Mouse (Mus musculus): ENCODE data around the gene Tram2. TPM values are rescaled to one million over a fixed set of nuclear protein-coding genes. Genes with fewer than 3 reads are reported as not detected.

Tram2 gene
- total RNA-seq (2012; rRNA removed) = 0.54 and 0.95 TPM in 2 replicates
- polyA plus RNA-seq (2012; ENCODE audit: insufficient read depth in 1 of 2, insufficient read length in 2 of 2, low read depth in 1 of 2, low replicate concordance in 2 of 2, missing spikeins in 1 of 2) = 1 to 10 TPM in 1 of 2 experiments, not detected in 1; 2.9 TPM

DNA sequence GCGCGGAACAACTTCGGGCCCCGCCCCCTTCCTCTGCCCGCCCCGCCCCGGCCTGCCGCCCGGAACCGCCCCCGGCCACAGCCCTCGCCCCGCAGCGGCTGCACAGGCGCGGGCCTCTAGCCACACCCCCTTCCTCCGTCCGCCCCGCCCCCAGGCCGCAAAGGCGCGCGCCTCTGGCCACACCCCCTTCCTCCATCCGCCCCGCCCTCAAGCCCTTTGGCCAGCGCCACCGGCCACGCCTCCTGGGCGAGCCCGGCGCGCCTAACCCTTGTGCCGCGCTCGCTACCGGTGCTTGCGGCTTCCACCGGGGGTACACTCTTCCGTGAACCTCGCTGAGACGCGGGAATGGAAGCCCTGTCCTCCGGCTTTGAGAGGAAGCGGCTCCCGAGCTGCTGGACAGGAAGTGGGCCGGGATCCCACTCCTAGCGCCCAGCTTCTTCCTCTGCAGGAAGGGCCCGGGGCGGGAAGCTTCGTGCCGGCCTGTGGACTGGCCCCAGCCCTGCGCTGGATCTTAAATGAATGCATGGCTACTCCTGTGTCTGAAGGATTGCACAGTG lies at the start of gene Tram2:
Tram2 (minus strand) TSS at position 13 of the 557 bp plus-strand sequence.
- H3K36me3 ChIP-seq (ENCODE audit: control insufficient read depth in 1 of 2, insufficient read depth in 2 of 2, low read length in 2 of 2) = no peaks in the 10 kb centered on the region
- H3K27me3 ChIP-seq (ENCODE audit: control insufficient read depth in 1 of 2, insufficient read depth in 2 of 2, low read length in 2 of 2) = 0 out of 4 replicates have a peak, but pooled peaks cover 0 to 1% of the 10 kb centered on the region in 2 experiments
- no peaks in the 10 kb centered on the region for H3K9me3 ChIP-seq (replicated peaks; ENCODE audit: insufficient read depth, low read length)
- H3K4me3 ChIP-seq (ENCODE audit: control insufficient read depth in 1 of 2, insufficient read depth in 1 of 2, low read depth in 2 of 2, low read length in 2 of 2) = peak within 1 kb of the TSS; percentile 75 to 79
- TF ChIP-seq POLR2AphosphoS2 (IDR thresholded peaks at IDR 0.05; ENCODE audit: low read length) (peak; percentile 29; the same call in 1 of the 2 replicates), POLR2A (IDR thresholded peaks at IDR 0.05; ENCODE audit: control insufficient read depth in 1 of 2, insufficient read depth in 1 of 2, low read depth in 1 of 2, low read length in 2 of 2, poor library complexity in 1 of 2) (peak; percentile 79 to 82), MAZ (IDR thresholded peaks at IDR 0.05; ENCODE audit: low read depth, low read length) (no peak), ZMIZ1 (IDR thresholded peaks at IDR 0.05; ENCODE audit: low read depth, low read length) (no peak), NELFE (IDR thresholded peaks at IDR 0.05; ENCODE audit: low read depth, low read length) (peak; percentile 67), ETS1 (IDR thresholded peaks at IDR 0.05; ENCODE audit: low read depth, low read length) (no peak), POLR2AphosphoS5 (IDR thresholded peaks at IDR 0.05; ENCODE audit: borderline replicate concordance, low read depth, low read length) (no peak), NRF1 (IDR thresholded peaks at IDR 0.05; ENCODE audit: insufficient read depth, low read depth, low read length, poor library complexity, severe bottlenecking) (peak; percentile 64)
- peaks cover 0 to 7% of the 10 kb centered on the region in 2 experiments; a peak in 2 of 4 replicates for H3K4me1 ChIP-seq (ENCODE audit: control insufficient read depth in 1 of 2, insufficient read depth in 2 of 2, low read length in 2 of 2)
- H3K9ac ChIP-seq (ENCODE audit: control insufficient read depth, low read depth, low read length, poor library complexity, severe bottlenecking) = peak within 1 kb of the TSS; percentile 97
- H3K27ac ChIP-seq (ENCODE audit: control insufficient read depth, low read depth, low read length) = peak within 1 kb of the TSS; percentile 30
- peak; percentile 88 for DNase-seq (ENCODE audit: low read depth, low spot score)
- H3K79me2 ChIP-seq (ENCODE audit: control insufficient read depth, insufficient read depth, low read length, poor library complexity) = peaks cover 3% of the 10 kb centered on the region; the same call in 1 of the 2 replicates

- Histone ChIP-seq H3K27ac (ENCODE audit: control insufficient read depth, low read depth, low read length) (no peak overlapping the region), H3K79me2 (ENCODE audit: control insufficient read depth, insufficient read depth, low read length, poor library complexity) (no peaks in the 10 kb centered on the region), H3K36me3 (ENCODE audit: control insufficient read depth in 1 of 2, insufficient read depth in 2 of 2, low read length in 2 of 2) (no peaks in the 10 kb centered on the region), H3K27me3 (ENCODE audit: control insufficient read depth in 1 of 2, insufficient read depth in 2 of 2, low read length in 2 of 2) (peaks cover 0 to 1% of the 10 kb centered on the region in 2 experiments; a peak in 1 of 4 replicates), H3K4me3 (ENCODE audit: control insufficient read depth in 1 of 2, insufficient read depth in 1 of 2, low read depth in 2 of 2, low read length in 2 of 2) (no peak overlapping the region), H3K9ac (ENCODE audit: control insufficient read depth, low read depth, low read length, poor library complexity, severe bottlenecking) (no peak overlapping the region), H3K4me1 (ENCODE audit: control insufficient read depth in 1 of 2, insufficient read depth in 2 of 2, low read length in 2 of 2) (no peaks in the 10 kb centered on the region), H3K9me3 (replicated peaks; ENCODE audit: insufficient read depth, low read length) (no peaks in the 10 kb centered on the region)
- DNase-seq (ENCODE audit: low read depth, low spot score) = no peak
- TF ChIP-seq USF2 (IDR thresholded peaks at IDR 0.05; ENCODE audit: borderline replicate concordance in 1 of 2, insufficient read depth in 1 of 2, low read depth in 1 of 2, low read length in 2 of 2) (no peak), RCOR1 (IDR thresholded peaks at IDR 0.05; ENCODE audit: low read depth, low read length) (no peak)
Observed at GRCm38 (mm10) chr1:21124713-21125336, 45.8 kb upstream of the Tram2 start.

- TF ChIP-seq POLR2AphosphoS2 (IDR thresholded peaks at IDR 0.05; ENCODE audit: low read length) (no peak), BHLHE40 (IDR thresholded peaks at IDR 0.05; ENCODE audit: borderline replicate concordance, low read depth, low read length) (no peak), ZNF384 (IDR thresholded peaks at IDR 0.05; ENCODE audit: low read depth, low read length) (no peak), ELF1 (IDR thresholded peaks at IDR 0.05; ENCODE audit: low read depth, low read length) (no peak)
Observed at GRCm38 (mm10) chr1:21103784-21104183, 24.8 kb upstream of the Tram2 start.

More at GRCm38 (mm10) chr1:21103784-21104183, 24.8 kb upstream of the Tram2 start:
- Histone ChIP-seq H3K9me3 (replicated peaks; ENCODE audit: insufficient read depth, low read length) (no peaks in the 10 kb centered on the region), H3K79me2 (ENCODE audit: control insufficient read depth, insufficient read depth, low read length, poor library complexity) (no peaks in the 10 kb centered on the region), H3K9ac (ENCODE audit: control insufficient read depth, low read depth, low read length, poor library complexity, severe bottlenecking) (no peak overlapping the region), H3K27me3 (ENCODE audit: control insufficient read depth in 1 of 2, insufficient read depth in 2 of 2, low read length in 2 of 2) (peaks cover 0 to 2% of the 10 kb centered on the region in 2 experiments; a peak in 3 of 4 replicates), H3K4me3 (ENCODE audit: control insufficient read depth in 1 of 2, insufficient read depth in 1 of 2, low read depth in 2 of 2, low read length in 2 of 2) (no peak overlapping the region), H3K4me1 (ENCODE audit: control insufficient read depth in 1 of 2, insufficient read depth in 2 of 2, low read length in 2 of 2) (no peaks in the 10 kb centered on the region), H3K36me3 (ENCODE audit: control insufficient read depth in 1 of 2, insufficient read depth in 2 of 2, low read length in 2 of 2) (no peaks in the 10 kb centered on the region), H3K27ac (ENCODE audit: control insufficient read depth, low read depth, low read length) (no peak overlapping the region)
- DNase-seq (ENCODE audit: low read depth, low spot score) = no peak

Measured in MEL (cell line).